Mouse (Mus musculus) bone marrow, adult 2 months (tissue): ENCODE measurements around the gene Zfc3h1. TPM values are rescaled to one million over a fixed set of nuclear protein-coding genes. Genes with fewer than 3 reads are reported as not detected.

Source experiments
- H3K27ac ChIP-seq: fragments of 200-500 bp; 2 replicates; pipeline ENCODE4 v1.5.1; 2012; ENCODE audit warnings: low read depth, mild to moderate bottlenecking, control low read depth, inconsistent platforms, low read length; ENCODE audit not compliant: control insufficient read depth, poor library complexity, insufficient read depth
- H3K4me1 ChIP-seq: fragments of 200-500 bp; 2 replicates; pipeline ENCODE4 v1.6.1; 2011; ENCODE audit warnings: low read length; ENCODE audit not compliant: control insufficient read depth, insufficient read depth
- H3K4me3 ChIP-seq: fragments of 200-500 bp; replicated peaks from 2 replicates; pipeline ENCODE3; 2011; ENCODE audit warnings: mild to moderate bottlenecking, low read depth, low read length, control low read depth; ENCODE audit not compliant: control insufficient read depth
- CTCF ChIP-seq: fragments of 200-500 bp; IDR thresholded peaks from 2 replicates; pipeline ENCODE4 v1.5.1; 2011; ENCODE audit warnings: low read length, control low read depth; ENCODE audit not compliant: control insufficient read depth, insufficient read depth
- POLR2A ChIP-seq: fragments of 200-500 bp; IDR thresholded peaks from 2 replicates; pipeline ENCODE4 v1.6.1; 2011; ENCODE audit warnings: low read depth, mild to moderate bottlenecking, control low read depth, low read length, borderline replicate concordance; ENCODE audit not compliant: control insufficient read depth
- WGBS: fragments of 180-500 bp; shearing (Covaris S2); methylation state at CpG from one replicate; pipeline ENCODE4 v1.1.7; 2018; 5-methylcytosine and 5-hydroxymethylcytosine counted together
- polyA plus RNA-seq: library from polyadenylated mRNA; stranded (reverse); fragments of >200 nt; gene quantifications from 2 replicates; pipeline ENCODE4 v1.2.4, GENCODE M21; 2011; ENCODE audit warnings: low replicate concordance; ENCODE audit not compliant: missing spikeins, insufficient read depth, insufficient read length

Gene Zfc3h1
- polyA plus RNA-seq, 1 experiment = 36.1 TPM

DNA sequence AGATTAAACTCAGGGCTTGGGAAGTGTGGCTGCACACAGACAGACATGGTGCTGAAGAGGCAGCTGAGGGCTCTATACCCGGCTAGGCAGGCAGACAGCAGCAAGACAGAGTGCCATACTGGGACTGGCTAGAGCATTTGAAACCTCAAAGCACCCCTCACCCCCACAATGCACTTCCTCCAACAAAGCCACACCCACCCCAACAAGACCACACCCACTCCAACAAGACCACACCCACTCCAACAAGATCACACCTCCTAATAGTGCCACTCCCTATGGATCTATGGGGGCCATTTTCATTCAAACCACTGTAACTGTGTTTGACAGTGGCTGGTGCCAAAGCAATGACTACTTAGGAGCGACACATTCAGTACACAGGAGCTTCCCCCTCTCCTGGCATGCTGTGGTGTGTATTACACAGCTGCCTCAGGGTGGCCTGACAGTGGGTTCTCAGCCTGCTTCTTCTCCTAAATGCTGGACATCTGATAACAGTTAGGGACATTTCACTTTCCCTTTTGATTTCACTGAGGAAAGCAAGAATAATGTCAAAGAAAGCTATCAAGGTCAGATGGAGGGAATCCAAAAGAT lies 33.9 kb upstream of the Zfc3h1 start:
- H3K27ac ChIP-seq = no peak overlapping the region

DNA sequence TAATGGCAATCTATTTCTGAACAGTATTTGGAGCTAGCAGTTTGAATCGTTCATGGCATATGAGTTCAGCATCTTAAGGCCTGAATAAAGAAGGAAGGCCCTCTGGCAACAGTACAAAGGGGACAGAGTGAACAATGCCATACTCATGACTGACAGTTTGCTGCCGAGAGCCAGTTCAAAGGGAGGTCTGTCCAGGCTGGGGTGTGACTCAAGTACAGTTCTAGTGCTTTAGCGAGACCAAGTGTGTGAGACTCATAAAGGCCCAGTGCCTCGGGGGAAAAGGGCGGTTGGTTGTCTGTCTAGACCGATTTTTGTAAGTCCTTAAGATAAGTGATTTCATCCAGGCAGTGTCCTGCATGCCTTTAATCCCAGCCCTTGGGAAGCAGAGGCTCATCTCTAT lies 30.2 kb upstream of the Zfc3h1 start:
- no peaks in the 10 kb centered on the region; the same call in 1 of the 2 replicates for H3K4me1 ChIP-seq
- no peak overlapping the region for H3K27ac ChIP-seq
- WGBS = 81% methylated on average over 6 of the region's 6 CpGs
- no peak overlapping the region for H3K4me3 ChIP-seq
- no peak for TF ChIP-seq CTCF
- no peak for TF ChIP-seq POLR2A

More for the DNA sequence above, 33.9 kb upstream of the Zfc3h1 start:
- no peak overlapping the region for H3K4me3 ChIP-seq
- H3K4me1 ChIP-seq = no peaks in the 10 kb centered on the region; the same call in 1 of the 2 replicates
- 65% methylated on average over 2 of the region's 2 CpGs for WGBS
- TF ChIP-seq POLR2A (no peak), CTCF (no peak)

DNA sequence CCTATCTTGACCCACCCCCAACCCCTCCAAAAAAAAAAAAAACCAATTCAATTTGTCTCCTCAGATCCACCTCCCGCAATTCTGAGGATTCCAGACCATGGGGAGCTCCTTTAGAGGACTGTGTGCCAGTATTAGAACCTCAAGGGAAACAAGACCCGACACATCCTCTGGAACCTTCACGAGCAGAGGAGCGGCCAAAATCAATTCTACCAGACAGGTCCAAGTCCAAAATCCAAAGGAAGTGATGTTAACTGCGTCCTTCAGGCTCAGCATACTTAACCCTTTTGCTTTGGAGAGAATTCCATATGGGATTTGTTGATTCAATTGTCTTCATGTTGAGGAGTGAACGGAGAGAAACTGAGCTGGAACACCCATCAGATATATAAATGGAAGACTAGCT lies 29.7 kb upstream of the Zfc3h1 start:
- 84% methylated on average over 6 of the region's 6 CpGs for WGBS
- H3K4me3 ChIP-seq = no peak overlapping the region

DNA sequence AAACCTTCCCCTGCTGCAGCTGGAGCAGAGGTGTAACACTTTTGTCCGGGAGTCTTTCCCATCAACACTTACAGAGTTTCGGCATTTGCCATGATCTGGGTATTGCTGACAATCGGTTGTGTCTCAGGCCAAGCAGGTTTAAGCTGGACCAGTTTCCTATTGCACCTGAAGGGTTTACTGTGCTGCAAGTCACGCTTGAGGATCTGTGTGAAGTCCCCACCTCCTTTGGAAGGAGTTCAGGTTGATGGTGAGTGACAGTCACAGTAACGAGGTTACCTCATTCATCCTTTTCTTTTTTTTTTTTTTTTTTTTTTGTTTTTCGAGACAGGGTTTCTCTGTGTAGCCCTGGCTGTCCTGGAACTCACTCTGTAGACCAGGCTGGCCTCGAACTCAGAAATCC lies 28.7 kb upstream of the Zfc3h1 start:
- WGBS = 82% methylated on average over 7 of the region's 7 CpGs
- TF ChIP-seq CTCF (no peak), POLR2A (no peak)
- Histone ChIP-seq H3K4me1 (peaks cover under 1% of the 10 kb centered on the region; the same call in 1 of the 2 replicates), H3K27ac (no peak overlapping the region), H3K4me3 (no peak overlapping the region)

More for the DNA sequence above, 29.7 kb upstream of the Zfc3h1 start:
- TF ChIP-seq CTCF (no peak), POLR2A (no peak)
- Histone ChIP-seq H3K27ac (no peak overlapping the region), H3K4me1 (no peaks in the 10 kb centered on the region; the same call in 1 of the 2 replicates)

DNA sequence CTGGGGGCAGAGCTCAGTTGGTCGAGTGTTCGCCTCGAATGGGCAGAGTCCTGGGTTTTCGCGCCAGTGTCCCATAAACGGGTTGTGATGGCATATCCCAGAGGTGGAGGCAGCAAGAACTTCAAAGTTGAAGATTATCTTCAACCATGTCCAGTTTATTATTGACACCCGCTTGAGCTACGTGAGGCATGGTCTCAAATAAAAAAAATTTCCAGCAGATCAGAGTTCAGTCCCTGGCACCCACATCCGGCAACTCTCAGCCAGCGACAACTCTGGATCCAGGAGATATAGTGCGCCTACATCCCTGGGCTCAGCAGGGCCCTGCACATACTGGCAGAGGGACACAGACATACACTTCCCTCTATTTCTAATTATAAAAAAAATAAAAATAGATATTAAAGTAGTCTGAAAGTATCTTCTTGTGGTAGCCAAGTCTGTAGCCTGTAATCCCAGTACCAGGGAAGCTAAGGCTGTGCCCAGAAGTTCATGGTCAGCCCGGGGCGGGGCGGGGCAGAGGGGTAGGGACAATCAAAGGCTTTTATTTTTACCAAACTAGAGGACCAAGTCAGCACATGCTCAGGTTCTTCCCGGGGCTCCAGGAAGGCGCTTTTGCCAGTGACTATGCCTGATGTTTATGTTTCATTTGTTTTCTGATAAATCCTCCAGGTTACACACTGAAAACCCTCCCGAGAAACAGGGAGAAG lies 26.4 kb upstream of the Zfc3h1 start:
- 90% methylated on average over 17 of the region's 17 CpGs for WGBS
- Histone ChIP-seq H3K4me3 (no peak overlapping the region), H3K27ac (no peak overlapping the region), H3K4me1 (peaks cover 4% of the 10 kb centered on the region)
- TF ChIP-seq POLR2A (no peak), CTCF (no peak)

DNA sequence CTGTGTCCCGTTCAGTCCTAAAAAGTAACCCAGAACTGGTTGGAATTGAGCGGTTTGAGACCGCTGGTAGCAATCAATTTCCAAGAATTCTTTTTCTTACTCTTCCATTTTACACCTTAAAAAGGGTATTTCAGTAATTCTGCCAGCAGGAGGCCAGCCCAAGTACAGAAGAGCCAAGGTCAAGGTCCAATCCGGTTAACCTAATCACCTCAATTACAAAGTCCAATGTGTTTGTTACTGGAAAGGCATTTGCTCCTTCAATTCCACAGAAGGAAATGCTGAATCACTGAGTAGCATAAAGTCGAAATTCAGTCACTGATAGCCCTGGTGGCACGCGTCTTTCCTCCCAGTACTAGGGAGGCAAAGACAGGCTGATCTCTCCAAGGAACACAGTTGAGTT lies 25.7 kb upstream of the Zfc3h1 start:
- no peak for TF ChIP-seq POLR2A
- TF ChIP-seq CTCF = no peak
- H3K4me3 ChIP-seq = no peak overlapping the region
- H3K27ac ChIP-seq = no peak overlapping the region
- H3K4me1 ChIP-seq = peaks cover 4% of the 10 kb centered on the region
- 83% methylated on average over 7 of the region's 7 CpGs for WGBS

DNA sequence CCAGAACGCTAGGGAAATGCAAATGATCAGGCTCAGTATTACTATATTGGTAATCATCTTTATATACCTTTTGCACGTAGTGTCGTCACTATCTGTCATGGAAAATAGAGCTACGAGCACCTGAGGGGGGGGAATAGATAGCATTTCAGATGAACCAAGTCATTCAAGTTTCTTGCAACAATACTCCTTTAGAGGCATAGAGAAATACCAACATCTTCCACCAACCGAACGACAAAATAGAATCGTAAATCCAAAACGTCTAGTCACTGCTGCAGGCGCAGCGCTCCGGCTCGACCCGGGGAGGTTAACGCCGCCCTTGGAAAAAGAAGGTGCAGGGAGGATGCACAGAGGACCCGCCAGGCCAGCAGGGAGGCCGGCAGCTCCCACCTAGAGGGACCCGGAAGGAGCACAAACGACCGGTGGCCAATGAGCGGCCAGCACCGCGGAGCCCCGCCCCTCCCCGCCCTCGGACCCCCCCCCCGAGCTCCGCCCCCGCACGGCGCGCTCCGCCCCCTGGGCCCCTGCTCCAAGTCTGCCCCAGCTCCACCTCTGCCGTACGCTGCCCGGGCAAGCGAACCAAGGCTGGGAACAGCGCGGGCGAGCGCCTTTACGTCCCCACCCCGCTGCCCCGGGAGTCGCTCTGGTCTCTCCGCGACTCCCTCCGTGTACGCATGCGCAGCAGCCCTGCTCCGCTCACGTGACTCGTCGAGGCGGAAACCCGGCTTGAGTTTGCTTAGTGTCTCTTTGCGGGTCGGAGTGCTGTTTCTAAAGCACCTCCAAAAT lies 22.7 kb upstream of the Zfc3h1 start, which contains the start of gene Tmem19:
Tmem19 (minus strand) TSS at position 662 of the 783 bp plus-strand sequence.
- peak within 1 kb of the TSS; percentile 98 for H3K27ac ChIP-seq
- under 1% methylated on average over 52 of the region's 58 CpGs for WGBS
- peak within 1 kb of the TSS; percentile 97 for H3K4me3 ChIP-seq
- TF ChIP-seq CTCF = no peak
- TF ChIP-seq POLR2A = peak; percentile 82
- peaks cover 4% of the 10 kb centered on the region for H3K4me1 ChIP-seq

DNA sequence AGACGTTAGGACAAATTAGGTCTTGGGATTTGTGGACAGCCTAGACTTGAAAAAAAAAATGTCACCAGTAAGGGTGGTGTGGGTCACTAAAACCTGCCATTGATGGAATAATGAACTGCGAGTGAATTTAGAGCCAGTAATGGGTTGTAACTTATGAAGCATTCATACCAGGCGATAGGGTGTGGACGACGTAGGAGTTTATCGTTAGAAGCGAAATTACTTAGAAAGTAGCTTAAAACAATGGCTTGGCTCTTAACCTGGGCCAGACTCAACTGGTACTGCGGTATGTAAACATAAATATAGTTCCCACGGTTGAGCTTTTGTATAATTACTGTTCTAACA lies 22.2 kb upstream of the Zfc3h1 start:
- peaks cover 4% of the 10 kb centered on the region for H3K4me1 ChIP-seq
- peak overlapping the region; percentile 98 for H3K27ac ChIP-seq
- TF ChIP-seq CTCF (no peak), POLR2A (no peak)
- peak overlapping the region; percentile 81 for H3K4me3 ChIP-seq
- WGBS = 4% methylated on average over 9 of the region's 9 CpGs
